Mouse (Mus musculus): ENCODE results near the gene Axl. TPM values are rescaled to one million over a fixed set of nuclear protein-coding genes. Genes with fewer than 3 reads are reported as not detected.

The Axl gene
- polyA plus RNA-seq (2015; fragmentation: Nextera tagmentation; extraction: Ambion mirVana), result 77.7 and 92.7 TPM in 2 replicates

GRCm38 (mm10) chr7:25788220-25789128 lies at the start of gene Axl:
Axl (minus strand) TSS chr7:25788705.

GRCm38 (mm10) chr7:25816241-25816919 lies 27.9 kb upstream of the Axl start, which contains the start of gene Cyp2s1:
Cyp2s1 (minus strand) TSS chr7:25816913.

DNA sequence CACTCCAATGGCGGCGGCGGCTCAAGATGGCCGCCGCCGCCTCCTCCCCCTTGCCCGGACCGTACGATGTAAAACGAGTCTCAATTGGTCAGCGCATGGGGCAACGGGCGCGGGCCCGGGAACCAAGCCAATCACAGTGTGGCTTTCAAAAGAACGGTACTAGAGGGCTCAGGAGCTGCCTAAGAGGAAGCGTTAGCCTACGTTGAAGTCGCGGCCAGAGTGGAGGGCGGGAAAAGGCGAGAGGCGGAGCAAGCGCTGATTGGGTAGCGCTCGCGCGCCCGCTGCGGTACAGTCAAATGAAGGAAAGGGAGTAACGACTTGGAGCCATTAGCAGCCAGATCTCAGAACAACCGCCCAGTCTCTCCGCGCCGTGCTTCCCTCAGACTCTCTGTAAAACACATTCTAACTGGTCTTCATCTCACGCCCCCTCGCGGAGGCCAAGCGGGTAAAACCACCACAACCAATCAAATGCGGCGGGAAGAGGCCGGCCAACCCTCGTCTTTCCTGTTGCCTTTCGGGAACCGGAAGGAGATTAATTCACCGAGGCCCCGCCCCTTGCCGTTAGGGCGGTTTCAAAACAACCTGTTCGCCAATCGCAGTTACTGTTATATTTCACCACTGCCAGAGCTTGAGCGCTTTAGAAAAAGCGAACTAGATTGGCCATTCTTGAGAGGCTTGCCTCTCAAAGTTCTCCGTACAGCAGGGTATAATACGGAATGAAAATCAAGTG lies 33.6 kb downstream of the Axl start, which contains the start of gene Hnrnpul1:
TSS of gene Hnrnpul1 (minus strand) at position 20 of the 730 bp plus-strand sequence.

GRCm38 (mm10) chr7:25718788-25719417 lies 69.6 kb downstream of the Axl start, which contains the start of gene Ccdc97:
Ccdc97 (minus strand) TSS chr7:25719088.

Small RNA genes lying within 50 kb of the gene (microRNA-seq; reads per million reads assigned to microRNA genes)
- 0 reads per million in 2 experiments for gene Gm24865

Other genes with a start within 250 kb of the Axl start
- not detected in 2 replicates for gene Ceacam2, start 248.8 kb downstream of the Axl start, polyA plus RNA-seq (2015; fragmentation: Nextera tagmentation; extraction: Ambion mirVana)
- not detected in 2 replicates for gene Erich4, start 172.8 kb downstream of the Axl start, polyA plus RNA-seq (2015; fragmentation: Nextera tagmentation; extraction: Ambion mirVana)
- gene Dmac2, start 169.3 kb downstream of the Axl start, polyA plus RNA-seq (2015; fragmentation: Nextera tagmentation; extraction: Ambion mirVana), result 28.5 and 29.4 TPM in 2 replicates
- 3.1 and 3.4 TPM in 2 replicates for gene B3gnt8, start 162.1 kb downstream of the Axl start, polyA plus RNA-seq (2015; fragmentation: Nextera tagmentation; extraction: Ambion mirVana)
- gene Bckdha, start 129.7 kb downstream of the Axl start, polyA plus RNA-seq (2015; fragmentation: Nextera tagmentation; extraction: Ambion mirVana), result 68.8 and 82.8 TPM in 2 replicates
- 30.1 and 33.2 TPM in 2 replicates for gene Exosc5, start 129.5 kb downstream of the Axl start, polyA plus RNA-seq (2015; fragmentation: Nextera tagmentation; extraction: Ambion mirVana)
- 0.46 and 0.83 TPM in 2 replicates for gene Tmem91, start 113.5 kb downstream of the Axl start, polyA plus RNA-seq (2015; fragmentation: Nextera tagmentation; extraction: Ambion mirVana)
- 17.0 and 18.4 TPM in 2 replicates for gene B9d2, start 107.9 kb downstream of the Axl start, polyA plus RNA-seq (2015; fragmentation: Nextera tagmentation; extraction: Ambion mirVana)
- gene Tgfb1, start 101.7 kb downstream of the Axl start, polyA plus RNA-seq (2015; fragmentation: Nextera tagmentation; extraction: Ambion mirVana), result 1.3 and 2.0 TPM in 2 replicates
- gene Ccdc97, start 69.6 kb downstream of the Axl start, polyA plus RNA-seq (2015; fragmentation: Nextera tagmentation; extraction: Ambion mirVana), result 14.0 and 14.7 TPM in 2 replicates
- 28.8 and 29.8 TPM in 2 replicates for gene Hnrnpul1, start 33.9 kb downstream of the Axl start, polyA plus RNA-seq (2015; fragmentation: Nextera tagmentation; extraction: Ambion mirVana)
- gene Cyp2s1, start 28.2 kb upstream of the Axl start, polyA plus RNA-seq (2015; fragmentation: Nextera tagmentation; extraction: Ambion mirVana), result 0.13 and 0.62 TPM in 2 replicates
- gene Cyp2b10, start 108.9 kb upstream of the Axl start, polyA plus RNA-seq (2015; fragmentation: Nextera tagmentation; extraction: Ambion mirVana), result 0.19 TPM in 1 of 2 replicates, not detected in the other

Measured in skeletal muscle tissue, postnatal 0 days (tissue).